Mouse (Mus musculus) lung, adult 2 months (tissue): ENCODE measurements around the gene Foxn1.

Experiments used
- CTCF ChIP-seq: fragments of 200-500 bp; IDR thresholded peaks from 2 replicates; pipeline ENCODE4 v1.5.1; 2011; ENCODE audit warnings: mild to moderate bottlenecking, low read length, control low read depth; ENCODE audit not compliant: insufficient read depth
- POLR2A ChIP-seq: fragments of 200-500 bp; IDR thresholded peaks from 2 replicates; pipeline ENCODE4 v1.6.1; 2011; ENCODE audit warnings: low read depth, mild to moderate bottlenecking, control low read depth, low read length, borderline replicate concordance; ENCODE audit errors: extremely low read depth

- TF ChIP-seq CTCF (no peak), POLR2A (no peak)
Observed at GRCm38 (mm10) chr11:78374147-78374546, 12.2 kb downstream of the Foxn1 start.
